Mouse (Mus musculus): ENCODE data around the gene Abcb5. TPM values are rescaled to one million over a fixed set of nuclear protein-coding genes. Genes with fewer than 3 reads are reported as not detected.

Gene Abcb5
- polyA plus RNA-seq, 1 experiment from 2014 or later: 0.08 TPM

GRCm38 (mm10) chr12:118917771-118918170, 48.5 kb downstream of the Abcb5 start:
- H3K4me3 ChIP-seq (ENCODE audit: control insufficient read depth in 1 of 2, insufficient read depth in 1 of 2, low read depth in 1 of 2, low read length in 2 of 2): no peak overlapping the region
- ATAC-seq (ENCODE audit: insufficient number of reproducible peaks, insufficient read depth, low FRiP score, low read depth): no peak
- no peak overlapping the region for H3K27ac ChIP-seq (replicated peaks in 1 of 2; ENCODE audit: control insufficient read depth in 1 of 2, insufficient read depth in 1 of 2, low read depth in 2 of 2, low read length in 2 of 2)
- H3K4me2 ChIP-seq (ENCODE audit: low read length): no peak overlapping the region
- H3K9me3 ChIP-seq (ENCODE audit: control insufficient read depth, low read length): no peaks in the 10 kb centered on the region
- WGBS: 62% methylated on average over 1 of the region's 1 CpGs
- H3K27me3 ChIP-seq (ENCODE audit: control insufficient read depth, insufficient read depth, low read length): no peaks in the 10 kb centered on the region
- H3K9ac ChIP-seq (ENCODE audit: low read length): no peak overlapping the region
- H3K4me1 ChIP-seq (ENCODE audit: control insufficient read depth in 2 of 2, insufficient read depth in 2 of 2, low read length in 2 of 2): no peaks in the 10 kb centered on the region
- no peaks in the 10 kb centered on the region for H3K36me3 ChIP-seq (ENCODE audit: control insufficient read depth, insufficient read depth, low read length)

GRCm38 (mm10) chr12:118910360-118910759, 55.9 kb downstream of the Abcb5 start:
- no peaks in the 10 kb centered on the region for H3K27me3 ChIP-seq (ENCODE audit: control insufficient read depth, insufficient read depth, low read length)
- no peaks in the 10 kb centered on the region for H3K4me1 ChIP-seq (ENCODE audit: control insufficient read depth in 2 of 2, insufficient read depth in 2 of 2, low read length in 2 of 2)
- no peak overlapping the region for H3K4me3 ChIP-seq (ENCODE audit: control insufficient read depth in 1 of 2, insufficient read depth in 1 of 2, low read depth in 1 of 2, low read length in 2 of 2)
- no peak overlapping the region for H3K27ac ChIP-seq (replicated peaks in 1 of 2; ENCODE audit: control insufficient read depth in 1 of 2, insufficient read depth in 1 of 2, low read depth in 2 of 2, low read length in 2 of 2)
- no peaks in the 10 kb centered on the region for H3K36me3 ChIP-seq (ENCODE audit: control insufficient read depth, insufficient read depth, low read length)
- H3K9me3 ChIP-seq (ENCODE audit: control insufficient read depth, low read length): no peaks in the 10 kb centered on the region
- no peak for ATAC-seq (ENCODE audit: insufficient number of reproducible peaks, insufficient read depth, low FRiP score, low read depth)
- H3K9ac ChIP-seq (ENCODE audit: low read length): no peak overlapping the region
- WGBS: 67% methylated on average over 2 of the region's 2 CpGs
- no peak overlapping the region for H3K4me2 ChIP-seq (ENCODE audit: low read length)

- Histone ChIP-seq H3K4me1 (ENCODE audit: control insufficient read depth in 2 of 2, insufficient read depth in 2 of 2, low read length in 2 of 2) (no peaks in the 10 kb centered on the region), H3K4me3 (ENCODE audit: control insufficient read depth in 1 of 2, insufficient read depth in 1 of 2, low read depth in 1 of 2, low read length in 2 of 2) (no peak overlapping the region), H3K27me3 (ENCODE audit: control insufficient read depth, insufficient read depth, low read length) (no peaks in the 10 kb centered on the region), H3K4me2 (ENCODE audit: low read length) (no peak overlapping the region), H3K27ac (replicated peaks in 1 of 2; ENCODE audit: control insufficient read depth in 1 of 2, insufficient read depth in 1 of 2, low read depth in 2 of 2, low read length in 2 of 2) (no peak overlapping the region), H3K9ac (ENCODE audit: low read length) (no peak overlapping the region), H3K9me3 (ENCODE audit: control insufficient read depth, low read length) (no peaks in the 10 kb centered on the region), H3K36me3 (ENCODE audit: control insufficient read depth, insufficient read depth, low read length) (no peaks in the 10 kb centered on the region)
- no peak for ATAC-seq (ENCODE audit: insufficient number of reproducible peaks, insufficient read depth, low FRiP score, low read depth)
- 34% methylated on average over 5 of the region's 5 CpGs for WGBS
Observed at GRCm38 (mm10) chr12:118902249-118902648, 64.0 kb downstream of the Abcb5 start.

- H3K9me3 ChIP-seq (ENCODE audit: control insufficient read depth, low read length): no peaks in the 10 kb centered on the region
- H3K4me3 ChIP-seq (ENCODE audit: control insufficient read depth in 1 of 2, insufficient read depth in 1 of 2, low read depth in 1 of 2, low read length in 2 of 2): no peak overlapping the region
- no peak overlapping the region for H3K9ac ChIP-seq (ENCODE audit: low read length)
- H3K4me2 ChIP-seq (ENCODE audit: low read length): no peak overlapping the region
- WGBS: 61% methylated on average over 2 of the region's 2 CpGs
- no peaks in the 10 kb centered on the region for H3K4me1 ChIP-seq (ENCODE audit: control insufficient read depth in 2 of 2, insufficient read depth in 2 of 2, low read length in 2 of 2)
- no peak for ATAC-seq (ENCODE audit: insufficient number of reproducible peaks, insufficient read depth, low FRiP score, low read depth)
- no peaks in the 10 kb centered on the region for H3K27me3 ChIP-seq (ENCODE audit: control insufficient read depth, insufficient read depth, low read length)
- no peak overlapping the region for H3K27ac ChIP-seq (replicated peaks in 1 of 2; ENCODE audit: control insufficient read depth in 1 of 2, insufficient read depth in 1 of 2, low read depth in 2 of 2, low read length in 2 of 2)
- H3K36me3 ChIP-seq (ENCODE audit: control insufficient read depth, insufficient read depth, low read length): no peaks in the 10 kb centered on the region
Observed at GRCm38 (mm10) chr12:118887964-118888363, 78.3 kb downstream of the Abcb5 start.

- no peaks in the 10 kb centered on the region for H3K9me3 ChIP-seq (ENCODE audit: control insufficient read depth, low read length)
- H3K4me3 ChIP-seq (ENCODE audit: control insufficient read depth in 1 of 2, insufficient read depth in 1 of 2, low read depth in 1 of 2, low read length in 2 of 2): no peak overlapping the region
- peaks cover 0 to 2% of the 10 kb centered on the region in 2 experiments; a peak in 1 of 4 replicates for H3K4me1 ChIP-seq (ENCODE audit: control insufficient read depth in 2 of 2, insufficient read depth in 2 of 2, low read length in 2 of 2)
- H3K27me3 ChIP-seq (ENCODE audit: control insufficient read depth, insufficient read depth, low read length): no peaks in the 10 kb centered on the region
- ATAC-seq (ENCODE audit: insufficient number of reproducible peaks, insufficient read depth, low FRiP score, low read depth): no peak
- no peaks in the 10 kb centered on the region for H3K36me3 ChIP-seq (ENCODE audit: control insufficient read depth, insufficient read depth, low read length)
- H3K27ac ChIP-seq (replicated peaks in 1 of 2; ENCODE audit: control insufficient read depth in 1 of 2, insufficient read depth in 1 of 2, low read depth in 2 of 2, low read length in 2 of 2): no peak overlapping the region
- no peak overlapping the region for H3K9ac ChIP-seq (ENCODE audit: low read length)
- H3K4me2 ChIP-seq (ENCODE audit: low read length): no peak overlapping the region
Observed at GRCm38 (mm10) chr12:118882790-118883189, 83.4 kb downstream of the Abcb5 start.

- no peak overlapping the region for H3K27ac ChIP-seq (replicated peaks in 1 of 2; ENCODE audit: control insufficient read depth in 1 of 2, insufficient read depth in 1 of 2, low read depth in 2 of 2, low read length in 2 of 2)
- no peak overlapping the region for H3K4me2 ChIP-seq (ENCODE audit: low read length)
- H3K27me3 ChIP-seq (ENCODE audit: control insufficient read depth, insufficient read depth, low read length): no peaks in the 10 kb centered on the region
- WGBS: 30% methylated on average over 8 of the region's 8 CpGs
- no peaks in the 10 kb centered on the region for H3K36me3 ChIP-seq (ENCODE audit: control insufficient read depth, insufficient read depth, low read length)
- H3K9me3 ChIP-seq (ENCODE audit: control insufficient read depth, low read length): no peaks in the 10 kb centered on the region
- H3K9ac ChIP-seq (ENCODE audit: low read length): no peak overlapping the region
- ATAC-seq (ENCODE audit: insufficient number of reproducible peaks, insufficient read depth, low FRiP score, low read depth): no peak
- peaks cover 0 to 2% of the 10 kb centered on the region in 2 experiments; a peak in 1 of 4 replicates for H3K4me1 ChIP-seq (ENCODE audit: control insufficient read depth in 2 of 2, insufficient read depth in 2 of 2, low read length in 2 of 2)
- no peak overlapping the region for H3K4me3 ChIP-seq (ENCODE audit: control insufficient read depth in 1 of 2, insufficient read depth in 1 of 2, low read depth in 1 of 2, low read length in 2 of 2)
Observed at GRCm38 (mm10) chr12:118872673-118873072, 93.5 kb downstream of the Abcb5 start.

- Histone ChIP-seq H3K9ac (ENCODE audit: low read length) (no peak overlapping the region), H3K36me3 (ENCODE audit: control insufficient read depth, insufficient read depth, low read length) (no peaks in the 10 kb centered on the region), H3K4me2 (ENCODE audit: low read length) (no peak overlapping the region), H3K4me1 (ENCODE audit: control insufficient read depth in 2 of 2, insufficient read depth in 2 of 2, low read length in 2 of 2) (peaks cover 0 to 5% of the 10 kb centered on the region in 2 experiments; a peak in 2 of 4 replicates), H3K27me3 (ENCODE audit: control insufficient read depth, insufficient read depth, low read length) (peaks cover 50% of the 10 kb centered on the region), H3K9me3 (ENCODE audit: control insufficient read depth, low read length) (no peaks in the 10 kb centered on the region), H3K27ac (replicated peaks in 1 of 2; ENCODE audit: control insufficient read depth in 1 of 2, insufficient read depth in 1 of 2, low read depth in 2 of 2, low read length in 2 of 2) (no peak overlapping the region), H3K4me3 (ENCODE audit: control insufficient read depth in 1 of 2, insufficient read depth in 1 of 2, low read depth in 1 of 2, low read length in 2 of 2) (no peak overlapping the region)
- WGBS: 2% methylated on average over 7 of the region's 7 CpGs
- no peak for ATAC-seq (ENCODE audit: insufficient number of reproducible peaks, insufficient read depth, low FRiP score, low read depth)
Observed at GRCm38 (mm10) chr12:118856151-118856550, 110.1 kb downstream of the Abcb5 start.

- ATAC-seq (ENCODE audit: insufficient number of reproducible peaks, insufficient read depth, low FRiP score, low read depth): peak; percentile 92
- Histone ChIP-seq H3K27ac (replicated peaks in 1 of 2; ENCODE audit: control insufficient read depth in 1 of 2, insufficient read depth in 1 of 2, low read depth in 2 of 2, low read length in 2 of 2) (no peak overlapping the region), H3K27me3 (ENCODE audit: control insufficient read depth, insufficient read depth, low read length) (peaks cover 60% of the 10 kb centered on the region), H3K9ac (ENCODE audit: low read length) (no peak overlapping the region), H3K4me3 (ENCODE audit: control insufficient read depth in 1 of 2, insufficient read depth in 1 of 2, low read depth in 1 of 2, low read length in 2 of 2) (peak overlapping the region; percentile 48 to 69), H3K36me3 (ENCODE audit: control insufficient read depth, insufficient read depth, low read length) (no peaks in the 10 kb centered on the region), H3K9me3 (ENCODE audit: control insufficient read depth, low read length) (no peaks in the 10 kb centered on the region), H3K4me2 (ENCODE audit: low read length) (peak overlapping the region; percentile 69), H3K4me1 (ENCODE audit: control insufficient read depth in 2 of 2, insufficient read depth in 2 of 2, low read length in 2 of 2) (peaks cover 0 to 5% of the 10 kb centered on the region in 2 experiments; a peak in 2 of 4 replicates)
- 1% methylated on average over 34 of the region's 34 CpGs for WGBS
Observed at GRCm38 (mm10) chr12:118854831-118855453, 111.3 kb downstream of the Abcb5 start.

Measured in heart, embryonic 14.5 days (tissue).